Mouse (Mus musculus) C2C12 (cell line): ENCODE measurements around the gene Arv1.

Experiments
- CEBPB ChIP-seq: IDR thresholded peaks from one replicate; pipeline ENCODE4 v1.6.1; 2011; ENCODE audit warnings: low read depth, mild to moderate bottlenecking, control low read depth, moderate library complexity
- CTCF ChIP-seq: IDR thresholded peaks from one replicate; pipeline ENCODE4 v1.5.1; 2011; ENCODE audit not compliant: control insufficient read depth, insufficient read depth, insufficient read length
- MAX ChIP-seq: IDR thresholded peaks from one replicate; pipeline ENCODE4 v1.6.1; 2011; ENCODE audit warnings: mild to moderate bottlenecking, control low read depth
- MYOD1 ChIP-seq: IDR thresholded peaks from one replicate; pipeline ENCODE4 v1.6.1; 2011; ENCODE audit warnings: low read depth; ENCODE audit not compliant: control insufficient read depth, insufficient read length
- MYOG ChIP-seq: IDR thresholded peaks from one replicate; pipeline ENCODE4 v1.6.1; 2011; ENCODE audit not compliant: control insufficient read depth, insufficient read length; ENCODE audit errors: extremely low read depth
- USF1 ChIP-seq: IDR thresholded peaks from one replicate; pipeline ENCODE4 v1.6.1; 2011; ENCODE audit warnings: low read depth, mild to moderate bottlenecking, control low read depth, moderate library complexity

- TF ChIP-seq MYOD1 (no peak), CTCF (no peak), USF1 (no peak), CEBPB (no peak), MYOG (no peak), MAX (no peak)
Observed at GRCm38 (mm10) chr8:124678246-124678645, 43.7 kb upstream of the Arv1 start.
